Mouse (Mus musculus) stomach, adult 2 months (tissue): Measurements from ENCODE around the gene Polr2l. TPM values are rescaled to one million over a fixed set of nuclear protein-coding genes. Genes with fewer than 3 reads are reported as not detected.

Experiments used
- polyA plus RNA-seq: library from polyadenylated mRNA; depleted of rRNA; stranded (reverse); fragments of >200 nt; gene quantifications from 2 replicates; pipeline ENCODE4 v1.2.3, GENCODE M21; 2012; rRNA removed

Polr2l gene
- polyA plus RNA-seq = 16.5 and 20.9 TPM in 2 replicates

GRCm38 (mm10) chr7:141475011-141475804 lies at the start of gene Polr2l, which contains the start of gene Tspan4:
Gene Polr2l, minus strand, starts transcription at chr7:141475132.
Gene Tspan4, plus strand, starts transcription at chr7:141475240.

GRCm38 (mm10) chr7:141467230-141468030 lies 7.5 kb downstream of the Polr2l start, which contains the start of gene Cd151:
Gene Cd151, plus strand, starts transcription at chr7:141467392.

DNA sequence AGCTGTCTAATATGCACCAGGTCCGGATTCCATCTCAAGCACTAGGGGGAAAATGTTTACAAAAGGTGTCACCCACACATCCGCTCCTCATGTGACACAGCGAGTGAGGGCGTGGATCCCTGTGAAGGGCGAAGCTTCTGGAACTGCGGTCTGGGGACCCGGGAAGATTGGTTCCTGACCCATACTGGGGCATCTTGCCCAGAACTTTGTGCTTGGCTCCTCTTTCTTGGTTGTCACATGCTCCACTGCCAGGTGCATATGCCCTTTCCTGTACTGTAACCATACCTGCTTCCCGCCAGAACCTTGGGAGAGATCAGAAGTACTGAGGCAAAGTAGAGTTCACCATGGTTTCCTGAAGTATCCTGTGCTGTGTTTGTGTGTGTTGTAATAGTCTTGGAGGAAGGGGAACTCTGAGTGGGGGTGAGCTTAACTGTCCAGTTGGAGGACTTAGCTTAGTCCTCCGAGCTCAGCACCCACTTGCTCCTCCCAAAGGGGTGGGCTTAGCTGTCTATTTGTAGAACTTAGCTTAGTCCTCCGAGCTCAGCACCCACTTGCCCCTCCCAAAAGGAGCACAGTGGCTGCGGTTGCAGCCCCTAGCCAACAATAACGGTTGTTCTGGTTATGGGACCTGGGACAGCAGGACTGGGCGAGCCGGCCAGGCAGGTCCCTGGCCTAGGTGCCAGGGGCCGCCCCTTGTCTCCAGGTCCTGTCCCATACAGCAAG lies 14.4 kb downstream of the Polr2l start, which contains the start of gene Cracr2b:
Cracr2b (plus strand) TSS at position 704 of the 723 bp plus-strand sequence.

DNA sequence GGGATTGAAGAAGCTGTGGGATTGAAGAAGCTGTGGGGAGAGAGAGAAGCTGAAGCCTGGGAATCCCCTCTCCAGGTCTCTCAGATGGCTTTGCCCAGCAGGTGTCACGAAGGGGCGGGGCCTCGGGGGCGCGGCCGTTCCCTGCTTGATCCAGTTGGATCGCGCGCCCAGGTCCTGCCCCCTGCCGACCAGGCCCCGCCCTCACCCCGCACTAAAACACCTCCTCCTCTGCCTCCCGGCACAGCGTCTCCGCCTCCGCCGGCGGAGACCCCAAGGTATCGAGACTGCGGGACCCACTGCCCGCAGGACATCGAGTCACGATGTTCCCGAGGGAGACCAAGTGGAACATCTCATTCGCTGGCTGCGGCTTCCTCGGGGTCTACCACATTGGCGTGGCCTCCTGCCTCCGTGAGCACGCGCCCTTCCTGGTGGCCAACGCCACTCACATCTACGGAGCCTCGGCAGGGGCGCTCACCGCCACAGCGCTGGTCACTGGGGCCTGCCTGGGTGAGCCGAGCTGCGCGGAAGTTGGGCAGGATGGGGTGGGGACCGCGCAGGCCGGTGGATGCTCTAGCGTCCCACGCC lies 19.9 kb downstream of the Polr2l start, which contains the start of gene Pnpla2:
Pnpla2 (plus strand) TSS at position 232 of the 585 bp plus-strand sequence.

GRCm38 (mm10) chr7:141447110-141447991 lies 27.6 kb downstream of the Polr2l start, which contains the start of gene Rplp2:
Gene Rplp2, plus strand, starts transcription at chr7:141447370.

DNA sequence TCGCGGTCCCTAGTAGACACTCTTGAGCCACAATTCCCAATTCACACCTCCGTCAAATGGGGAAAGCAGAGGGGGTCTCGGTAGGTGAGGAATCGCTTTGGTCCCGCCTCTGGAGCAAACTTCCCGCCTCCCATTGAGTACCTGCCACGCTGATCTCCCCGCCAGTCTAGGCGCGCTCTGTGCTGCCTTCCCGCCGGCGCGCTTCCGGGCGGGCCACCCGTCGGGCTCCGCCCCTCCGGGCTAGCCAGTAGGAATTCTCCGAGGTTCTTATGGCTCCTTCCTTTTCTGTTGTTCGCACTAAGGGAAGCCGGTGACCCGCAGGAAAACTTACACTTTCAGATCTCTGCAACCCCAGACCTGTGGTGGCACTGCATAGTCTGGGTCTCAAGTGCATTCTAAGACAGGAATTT lies 31.1 kb downstream of the Polr2l start, which contains the start of gene Pidd1:
Pidd1 (minus strand) TSS at position 198 of the 410 bp plus-strand sequence.

DNA sequence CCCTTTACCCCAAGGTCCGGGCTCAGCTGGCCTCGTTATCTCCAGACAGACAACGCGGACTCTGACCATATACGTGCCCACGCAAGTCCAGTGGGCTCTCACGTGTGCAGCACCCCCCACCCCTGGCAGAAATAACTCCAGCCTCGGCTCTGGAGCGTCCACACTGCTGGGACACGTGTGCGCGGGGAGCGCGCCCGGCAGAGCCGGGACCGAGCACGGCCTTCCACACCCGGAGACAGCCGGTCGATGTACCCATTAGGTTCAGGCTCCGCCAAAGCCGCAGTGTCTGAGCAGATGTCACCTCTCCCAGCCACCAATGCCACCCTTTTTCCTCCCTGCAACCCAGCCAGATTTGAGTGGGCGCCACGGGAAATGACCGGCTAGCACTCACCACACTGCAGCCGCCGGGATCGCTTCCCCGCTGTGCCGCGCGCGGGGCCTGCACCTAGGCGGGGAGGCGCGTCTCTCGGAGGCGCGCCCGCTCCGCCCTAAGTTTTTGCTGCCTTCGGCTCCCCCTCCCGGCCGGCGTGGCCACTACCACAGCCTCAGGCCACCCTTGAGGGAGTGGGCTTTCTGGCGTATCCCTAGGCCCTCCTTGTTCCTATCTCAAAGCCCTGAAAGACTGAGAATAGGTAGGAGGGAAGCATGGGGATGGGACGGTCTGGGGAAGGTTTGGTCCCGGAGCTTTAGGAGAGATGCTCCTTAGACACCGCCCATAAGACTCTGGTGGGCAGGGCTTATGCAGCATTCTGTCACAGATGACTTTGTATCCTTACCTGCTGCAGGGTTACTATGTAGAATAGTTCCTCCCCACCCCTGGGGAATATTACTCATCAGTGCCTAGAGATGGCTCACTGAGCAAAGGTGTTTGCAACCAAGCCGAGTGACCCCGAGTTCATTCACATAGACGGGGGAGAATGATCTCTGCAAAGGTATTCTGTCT lies 37.5 kb downstream of the Polr2l start, which contains the start of gene Slc25a22:
Slc25a22 (minus strand) TSS at position 715 of the 943 bp plus-strand sequence.

DNA sequence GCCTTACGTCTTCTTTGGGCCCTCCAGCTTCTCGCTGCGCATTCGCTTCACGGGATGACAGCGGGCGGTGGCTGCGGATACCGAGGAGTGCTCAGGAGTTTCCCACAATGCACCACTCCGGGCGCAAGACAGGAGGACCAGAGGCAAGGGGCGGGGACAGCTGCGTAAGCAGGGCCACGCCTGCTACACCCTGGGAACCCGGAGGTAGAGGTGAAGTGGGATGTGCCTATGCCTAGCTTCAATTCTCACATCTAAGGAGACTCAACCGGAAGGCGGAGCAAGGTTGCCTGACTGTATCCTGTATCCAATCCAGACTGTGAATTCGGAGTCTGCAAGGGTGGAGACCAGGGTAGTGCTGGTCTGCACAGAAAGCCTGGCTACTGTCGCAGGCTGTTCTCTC lies 45.6 kb downstream of the Polr2l start, which contains the start of gene Cend1:
Cend1 (minus strand) TSS at position 182 of the 400 bp plus-strand sequence.

Other genes with a start within 250 kb of the Polr2l start
- 15.5 and 16.7 TPM in 2 replicates for gene Phrf1, start 246.3 kb downstream of the Polr2l start, polyA plus RNA-seq
- gene Irf7, start 208.7 kb downstream of the Polr2l start, polyA plus RNA-seq = 43.3 and 72.0 TPM in 2 replicates
- gene Cdhr5, start 198.3 kb downstream of the Polr2l start, polyA plus RNA-seq = 1.7 and 3.0 TPM in 2 replicates
- gene Sct, start 196.0 kb downstream of the Polr2l start, polyA plus RNA-seq = 0.56 and 1.6 TPM in 2 replicates
- not detected in 2 replicates for gene Drd4, start 183.1 kb downstream of the Polr2l start, polyA plus RNA-seq
- 10.8 and 14.7 TPM in 2 replicates for gene Deaf1, start 147.4 kb downstream of the Polr2l start, polyA plus RNA-seq
- gene Tmem80, start 147.4 kb downstream of the Polr2l start, polyA plus RNA-seq = 8.8 and 10.4 TPM in 2 replicates
- gene Eps8l2, start 136.3 kb downstream of the Polr2l start, polyA plus RNA-seq = 120 and 128 TPM in 2 replicates
- 99.5 and 105 TPM in 2 replicates for gene Taldo1, start 82.9 kb downstream of the Polr2l start, polyA plus RNA-seq
- gene Gatd1, start 61.0 kb downstream of the Polr2l start, polyA plus RNA-seq = 18.6 and 20.4 TPM in 2 replicates
- gene Cend1, start 45.6 kb downstream of the Polr2l start, polyA plus RNA-seq = 1.4 and 1.5 TPM in 2 replicates
- 41.6 and 43.2 TPM in 2 replicates for gene Slc25a22, start 37.2 kb downstream of the Polr2l start, polyA plus RNA-seq
- gene Pidd1, start 31.1 kb downstream of the Polr2l start, polyA plus RNA-seq = 4.1 and 4.6 TPM in 2 replicates
- 175 and 185 TPM in 2 replicates for gene Rplp2, start 27.8 kb downstream of the Polr2l start, polyA plus RNA-seq
- gene Pnpla2, start 19.9 kb downstream of the Polr2l start, polyA plus RNA-seq = 120 and 147 TPM in 2 replicates
- gene Cracr2b, start 14.0 kb downstream of the Polr2l start, polyA plus RNA-seq = 78.0 and 82.9 TPM in 2 replicates
- 169 and 189 TPM in 2 replicates for gene Cd151, start 7.7 kb downstream of the Polr2l start, polyA plus RNA-seq
- 20.3 and 24.1 TPM in 2 replicates for gene Tspan4, start 108 bp upstream of the Polr2l start, polyA plus RNA-seq
- 20.7 and 26.4 TPM in 2 replicates for gene Chid1, start 64.7 kb upstream of the Polr2l start, polyA plus RNA-seq
- 18.1 and 23.1 TPM in 2 replicates for gene Ap2a2, start 87.0 kb upstream of the Polr2l start, polyA plus RNA-seq
- 239 and 241 TPM in 2 replicates for gene Muc6, start 180.2 kb upstream of the Polr2l start, polyA plus RNA-seq
- gene Muc2, start 215.2 kb upstream of the Polr2l start, polyA plus RNA-seq = 0.31 and 1.0 TPM in 2 replicates